Mouse (Mus musculus) heart, embryonic 14.5 days (tissue): ENCODE data around the gene Ccdc30. TPM values are rescaled to one million over a fixed set of nuclear protein-coding genes. Genes with fewer than 3 reads are reported as not detected.

Source experiments
- ATAC-seq: fragments of 200-750 bp; cut with Nextera tagmentation; 2 replicates; pipeline ENCODE4 v1.8.0; 2017; ENCODE audit warnings: low read depth, moderate TSS enrichment; ENCODE audit not compliant: insufficient number of reproducible peaks, insufficient read depth, low FRiP score
- H3K27ac ChIP-seq, 2 experiments: fragments of 200-500 bp in 1 of 2; fragments of 300-500 bp in 1 of 2; sonication (generic) in 1 of 2; replicated peaks in 1 of 2; 2 replicates each; pipeline ENCODE4 v1.5.1; 2012 to 2014; ENCODE audit warnings: low read depth in 2 of 2, low read length in 2 of 2, control low read depth in 1 of 2, mild to moderate bottlenecking in 1 of 2, mixed read lengths in 1 of 2; ENCODE audit not compliant: control insufficient read depth in 1 of 2, insufficient read depth in 1 of 2
- H3K27me3 ChIP-seq: fragments of 300-500 bp; sonication (generic); 2 replicates; pipeline ENCODE4 v1.6.1; 2014; ENCODE audit warnings: mild to moderate bottlenecking, low read length, control low read depth; ENCODE audit not compliant: control insufficient read depth, insufficient read depth
- H3K36me3 ChIP-seq: fragments of 300-500 bp; sonication (generic); 2 replicates; pipeline ENCODE4 v1.6.1; 2014; ENCODE audit warnings: mild to moderate bottlenecking, control low read depth, low read length, mixed read lengths; ENCODE audit not compliant: control insufficient read depth, insufficient read depth
- H3K4me1 ChIP-seq, 2 experiments: fragments of 200-500 bp in 1 of 2; fragments of 300-500 bp in 1 of 2; sonication (generic) in 1 of 2; 2 replicates each; pipeline ENCODE4 v1.6.1; 2012 to 2014; ENCODE audit warnings: low read length in 2 of 2, control low read depth in 1 of 2, mixed read lengths in 1 of 2; ENCODE audit not compliant: control insufficient read depth in 2 of 2, insufficient read depth in 2 of 2
- H3K4me2 ChIP-seq: fragments of 300-500 bp; sonication (generic); 2 replicates; pipeline ENCODE4 v1.6.1; 2014; ENCODE audit warnings: mild to moderate bottlenecking, low read length
- H3K4me3 ChIP-seq, 2 experiments: fragments of 200-500 bp in 1 of 2; fragments of 300-500 bp in 1 of 2; sonication (generic) in 1 of 2; 2 replicates each; pipeline ENCODE4 v1.5.1; 2012 to 2014; ENCODE audit warnings: low read length in 2 of 2, mild to moderate bottlenecking in 2 of 2, control low read depth in 1 of 2, low read depth in 1 of 2, moderate library complexity in 1 of 2; ENCODE audit not compliant: control insufficient read depth in 1 of 2, insufficient read depth in 1 of 2
- H3K9ac ChIP-seq: fragments of 300-500 bp; sonication (generic); 2 replicates; pipeline ENCODE4 v1.6.1; 2014; ENCODE audit warnings: mild to moderate bottlenecking, low read length
- H3K9me3 ChIP-seq: fragments of 300-500 bp; sonication (generic); 2 replicates; pipeline ENCODE4 v1.6.1; 2016; ENCODE audit warnings: low read length, control low read depth; ENCODE audit not compliant: control insufficient read depth
- WGBS: fragments of 180-500 bp; shearing (Covaris S2); extraction: QIAGEN DNeasy Blood & Tissue Kit; methylation state at CpG from one replicate; pipeline ENCODE4 v1.1.7; 2014; 5-methylcytosine and 5-hydroxymethylcytosine counted together
- polyA plus RNA-seq: library from polyadenylated mRNA; unstranded; fragments of >200 nt; fragmentation: Nextera tagmentation; extraction: Ambion mirVana; gene quantifications from 2 replicates; pipeline ENCODE4 v1.2.1, GENCODE M21; 2014

Ccdc30 gene
- polyA plus RNA-seq, 1 experiment from 2014 or later: 4.6 TPM

DNA sequence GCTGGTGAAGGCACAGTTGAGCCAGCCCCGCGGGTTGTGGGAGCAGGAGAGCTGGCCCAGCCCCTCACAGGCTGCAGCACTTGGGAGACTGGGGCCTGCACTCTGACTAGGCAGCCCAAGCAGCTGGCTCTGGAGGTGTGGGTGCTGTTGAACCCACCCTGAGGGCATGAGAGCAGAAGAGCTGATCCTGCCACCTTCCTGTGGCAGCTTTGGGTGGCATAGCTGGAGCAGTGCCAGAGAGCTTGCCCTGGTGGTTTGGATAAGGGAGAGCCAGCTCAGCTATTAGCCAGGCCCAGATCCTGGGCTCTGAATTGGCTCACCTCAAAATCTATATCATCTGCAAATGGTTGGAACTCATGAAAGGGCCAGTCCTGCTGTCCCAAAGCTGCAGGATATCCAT, 12.4 kb upstream of the Ccdc30 start:
- Histone ChIP-seq H3K27me3 (no peaks in the 10 kb centered on the region), H3K9ac (no peak overlapping the region), H3K27ac (no peak overlapping the region), H3K36me3 (no peaks in the 10 kb centered on the region), H3K9me3 (no peaks in the 10 kb centered on the region), H3K4me3 (no peak overlapping the region), H3K4me2 (no peak overlapping the region), H3K4me1 (peaks cover 4 to 7% of the 10 kb centered on the region in 2 experiments)
- no peak for ATAC-seq
- 46% methylated on average over 2 of the region's 2 CpGs for WGBS

DNA sequence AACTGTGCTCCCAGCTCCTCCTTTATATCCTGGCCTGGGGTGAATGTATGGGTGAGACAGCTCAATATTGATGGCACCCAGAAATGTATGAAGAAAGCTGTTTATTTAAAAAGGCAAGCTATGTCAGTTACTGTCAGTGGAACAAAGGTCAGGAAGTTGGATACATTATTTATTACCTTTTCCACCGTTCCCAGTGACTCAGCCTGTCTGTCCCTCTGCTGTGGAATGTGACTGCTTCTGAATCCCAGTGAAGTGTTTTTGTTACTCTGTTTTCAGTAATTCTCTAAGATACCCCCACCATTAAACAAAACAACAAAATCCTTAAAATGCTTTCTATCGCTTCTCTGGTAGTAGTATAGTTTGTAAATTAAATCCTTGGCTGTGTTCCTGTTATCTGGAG, 10.3 kb upstream of the Ccdc30 start:
- H3K9me3 ChIP-seq: no peaks in the 10 kb centered on the region

DNA sequence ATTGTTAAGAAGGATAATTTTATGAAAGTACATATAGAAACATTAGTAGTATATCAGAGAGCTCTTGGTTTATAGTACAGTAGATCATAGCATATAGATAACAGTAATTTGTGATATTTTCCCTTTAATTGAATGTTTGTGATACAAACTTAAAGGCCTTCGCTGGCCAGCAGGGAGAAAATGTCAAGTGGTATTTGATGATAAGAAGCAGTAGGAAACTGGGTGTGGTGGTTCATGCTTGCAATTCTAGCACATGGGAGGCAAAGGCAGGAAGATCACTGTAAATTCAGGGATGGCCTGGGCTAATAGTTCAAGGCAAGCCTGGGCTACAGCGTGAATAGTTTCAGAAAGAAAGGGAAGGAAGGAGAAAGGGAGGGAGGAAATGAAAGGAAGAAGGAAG, 9.8 kb upstream of the Ccdc30 start:
- no peak overlapping the region for H3K27ac ChIP-seq
- no peak overlapping the region for H3K4me2 ChIP-seq
- no peak overlapping the region for H3K4me3 ChIP-seq
- H3K9me3 ChIP-seq: no peaks in the 10 kb centered on the region
- no peak for ATAC-seq
- 71% methylated on average over 2 of the region's 2 CpGs for WGBS
- peaks cover 8 to 17% of the 10 kb centered on the region in 2 experiments for H3K4me1 ChIP-seq
- H3K9ac ChIP-seq: no peak overlapping the region
- no peaks in the 10 kb centered on the region for H3K27me3 ChIP-seq
- no peaks in the 10 kb centered on the region for H3K36me3 ChIP-seq

More for the DNA sequence above, 10.3 kb upstream of the Ccdc30 start:
- Histone ChIP-seq H3K9ac (no peak overlapping the region), H3K27me3 (no peaks in the 10 kb centered on the region), H3K4me1 (peaks cover 8 to 17% of the 10 kb centered on the region in 2 experiments), H3K27ac (no peak overlapping the region), H3K4me3 (no peak overlapping the region), H3K4me2 (no peak overlapping the region), H3K36me3 (no peaks in the 10 kb centered on the region)
- WGBS: 53% methylated on average over 2 of the region's 2 CpGs
- no peak for ATAC-seq

DNA sequence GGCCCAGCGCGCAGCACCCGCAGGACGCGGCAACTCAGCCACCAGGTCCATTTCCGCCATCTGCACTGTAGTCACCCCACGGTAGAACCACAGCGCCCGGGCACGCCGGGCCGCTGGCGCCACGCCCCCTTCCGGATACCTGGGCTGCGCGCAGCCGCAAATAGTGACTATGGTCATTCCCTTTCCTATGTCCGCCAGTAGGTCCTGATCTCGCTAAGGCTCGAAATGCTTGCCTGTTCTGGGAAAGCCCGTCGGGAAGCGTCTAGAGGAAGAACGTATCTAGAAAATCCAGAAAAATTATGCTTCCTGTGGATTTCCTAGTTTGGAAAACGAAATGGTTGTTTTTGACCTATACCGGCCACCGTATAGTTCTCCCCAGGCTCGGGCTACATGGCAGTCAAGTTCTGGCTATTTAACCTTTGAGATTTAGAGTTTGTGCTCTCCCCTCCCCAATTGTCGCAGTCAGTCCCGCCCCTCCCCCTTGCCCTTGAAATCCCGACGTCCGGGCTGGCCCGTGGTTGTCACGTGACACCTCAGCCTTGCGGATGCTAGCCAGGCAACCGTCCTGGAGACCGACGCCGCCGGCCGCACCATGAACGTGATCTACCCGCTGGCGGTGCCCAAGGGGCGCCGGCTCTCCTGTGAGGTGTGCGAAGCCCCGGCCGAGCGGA, 7.1 kb upstream of the Ccdc30 start, which contains the start of the genes Ppcs and Zmynd12:
Ppcs (minus strand) TSS at position 127 of the 671 bp plus-strand sequence.
Zmynd12 (plus strand) TSS at position 521 of the 671 bp plus-strand sequence.
- no peaks in the 10 kb centered on the region for H3K36me3 ChIP-seq
- peak within 1 kb of the TSS; percentile 57 to 85 for H3K4me3 ChIP-seq
- peak; percentile 92 for ATAC-seq
- WGBS: under 1% methylated on average over 50 of the region's 52 CpGs
- peak within 1 kb of the TSS; percentile 90 for H3K4me2 ChIP-seq
- peak within 1 kb of the TSS; percentile 85 for H3K9ac ChIP-seq
- peaks cover 8 to 29% of the 10 kb centered on the region in 2 experiments for H3K4me1 ChIP-seq
- H3K9me3 ChIP-seq: no peaks in the 10 kb centered on the region
- no peaks in the 10 kb centered on the region for H3K27me3 ChIP-seq
- H3K27ac ChIP-seq: peak within 1 kb of the TSS; percentile 85 to 94

DNA sequence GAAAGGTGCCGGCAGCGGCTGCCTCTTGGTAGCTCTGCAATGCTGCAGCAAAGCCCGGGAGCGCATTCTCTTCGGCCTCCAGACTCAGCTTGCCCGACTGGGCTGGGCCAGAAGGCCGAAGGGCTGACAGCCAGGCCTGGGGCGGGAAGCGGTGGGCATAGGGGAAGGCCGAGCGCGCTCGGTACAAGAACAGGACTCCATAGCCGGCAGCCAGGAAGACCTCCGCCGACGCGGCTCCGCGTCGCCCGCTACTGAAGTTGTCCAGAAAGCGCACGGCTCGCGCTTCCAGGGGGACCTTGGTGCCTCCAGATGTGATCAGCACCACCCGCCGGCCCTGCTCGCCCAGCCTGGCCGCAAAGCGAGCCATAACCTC, 6.6 kb upstream of the Ccdc30 start:
- ATAC-seq: no peak
- under 1% methylated on average over 31 of the region's 31 CpGs for WGBS

DNA sequence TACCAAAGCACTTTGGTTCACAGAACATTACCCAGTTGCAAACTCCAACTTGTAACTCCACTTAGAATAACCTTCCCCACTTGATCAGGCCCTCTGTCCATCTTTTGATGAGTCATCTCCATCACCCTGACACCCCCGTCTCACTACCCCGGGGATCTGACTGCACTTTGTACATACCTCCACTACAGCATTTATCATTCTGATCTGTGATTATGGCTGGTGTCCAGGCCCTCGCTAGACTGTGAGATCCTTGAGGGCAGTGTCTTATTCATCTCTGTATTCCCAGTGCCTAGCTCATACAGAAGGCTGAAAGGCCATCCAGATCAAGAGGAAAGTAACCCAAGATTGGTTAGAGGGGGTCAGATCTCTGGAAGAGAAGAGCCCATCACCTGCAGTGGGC, 5.9 kb upstream of the Ccdc30 start:
- Histone ChIP-seq H3K4me3 (peak overlapping the region; percentile 57 to 85), H3K4me1 (peaks cover 8 to 31% of the 10 kb centered on the region in 2 experiments), H3K27me3 (no peaks in the 10 kb centered on the region), H3K9me3 (no peaks in the 10 kb centered on the region), H3K4me2 (peak overlapping the region; percentile 90), H3K36me3 (no peaks in the 10 kb centered on the region), H3K27ac (no peak overlapping the region), H3K9ac (peak overlapping the region; percentile 85)
- ATAC-seq: no peak
- 20% methylated on average over 3 of the region's 3 CpGs for WGBS

More for the DNA sequence above, 6.6 kb upstream of the Ccdc30 start:
- H3K4me1 ChIP-seq: peaks cover 8 to 31% of the 10 kb centered on the region in 2 experiments
- no peaks in the 10 kb centered on the region for H3K9me3 ChIP-seq
- H3K9ac ChIP-seq: peak overlapping the region; percentile 85
- peak overlapping the region; percentile 85 to 94 for H3K27ac ChIP-seq
- H3K4me2 ChIP-seq: peak overlapping the region; percentile 90
- H3K27me3 ChIP-seq: no peaks in the 10 kb centered on the region
- peak overlapping the region; percentile 57 to 85 for H3K4me3 ChIP-seq
- no peaks in the 10 kb centered on the region for H3K36me3 ChIP-seq

DNA sequence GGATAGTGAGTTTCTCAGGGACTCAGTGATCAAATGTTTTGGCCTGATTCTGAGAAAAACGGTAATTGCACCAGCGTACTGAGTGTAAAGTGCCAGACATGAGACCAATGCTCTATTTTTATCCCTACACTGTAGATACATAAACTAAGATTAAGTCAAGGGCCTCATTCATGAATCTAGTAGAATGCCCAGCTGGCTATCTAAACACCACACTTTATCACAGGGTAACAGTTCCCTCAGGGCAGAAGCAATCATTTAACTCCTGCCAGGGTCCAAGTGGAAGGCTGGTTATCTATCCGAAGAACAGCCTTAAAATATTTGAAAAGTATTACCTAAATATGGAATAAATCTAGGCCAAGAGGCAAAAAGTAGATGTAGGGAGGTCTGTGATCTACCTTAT, 2.6 kb upstream of the Ccdc30 start:
- Histone ChIP-seq H3K4me3 (no peak overlapping the region), H3K36me3 (no peaks in the 10 kb centered on the region), H3K4me1 (peaks cover 9 to 31% of the 10 kb centered on the region in 2 experiments), H3K9me3 (no peaks in the 10 kb centered on the region), H3K27ac (no peak overlapping the region; a peak in 2 of 4 replicates), H3K27me3 (no peaks in the 10 kb centered on the region), H3K9ac (no peak overlapping the region), H3K4me2 (peak overlapping the region; percentile 10; the same call in 1 of the 2 replicates)
- no peak for ATAC-seq
- 23% methylated on average over 3 of the region's 3 CpGs for WGBS
